Mouse (Mus musculus) telencephalon, adult 2 months (tissue): Measurements from ENCODE around the gene Herc3.
A peak's percentile ranks its signal among the peaks of the same experiment; 100 is the strongest.

ENCODE experiments used
- DNase-seq: peaks from one replicate; pipeline ENCODE4 v3.0.0-alpha.2; 2011; ENCODE audit warnings: low read depth, low spot score

The Herc3 gene

GRCm38 (mm10) chr6:58920735-58921134 lies 89.5 kb downstream of the Herc3 start:
- DNase-seq = no peak

- no peak for DNase-seq
These were observed 90.4 kb downstream of the Herc3 start for GRCm38 (mm10) chr6:58921623-58922022.

GRCm38 (mm10) chr6:58922511-58922910 lies 91.2 kb downstream of the Herc3 start:
- no peak for DNase-seq

- DNase-seq = no peak
These were observed 96.6 kb downstream of the Herc3 start for GRCm38 (mm10) chr6:58927881-58928280.

GRCm38 (mm10) chr6:58929911-58930431 lies 98.7 kb downstream of the Herc3 start:
- peak; percentile 56 for DNase-seq

- no peak for DNase-seq
These were observed 99.9 kb downstream of the Herc3 start for GRCm38 (mm10) chr6:58931149-58931548.

- no peak for DNase-seq
These were observed 101.4 kb downstream of the Herc3 start for GRCm38 (mm10) chr6:58932515-58933188.

- DNase-seq = peak; percentile 98
These were observed 102.1 kb downstream of the Herc3 start for GRCm38 (mm10) chr6:58933189-58933913.

- no peak for DNase-seq
These were observed 102.9 kb downstream of the Herc3 start for GRCm38 (mm10) chr6:58934144-58934543.

GRCm38 (mm10) chr6:58937726-58938125 lies 106.5 kb downstream of the Herc3 start:
- no peak for DNase-seq

- DNase-seq = peak; percentile 82
These were observed 111.0 kb downstream of the Herc3 start for GRCm38 (mm10) chr6:58942276-58942675.

- DNase-seq = no peak
These were observed 112.7 kb downstream of the Herc3 start for GRCm38 (mm10) chr6:58943958-58944357.

- DNase-seq = no peak
These were observed 115.0 kb downstream of the Herc3 start for GRCm38 (mm10) chr6:58946246-58946645.

GRCm38 (mm10) chr6:58946840-58947239 lies 115.6 kb downstream of the Herc3 start:
- peak; percentile 74 for DNase-seq

GRCm38 (mm10) chr6:58950410-58950809 lies 119.1 kb downstream of the Herc3 start:
- DNase-seq = no peak

GRCm38 (mm10) chr6:58951128-58951992 lies 120.1 kb downstream of the Herc3 start:
- DNase-seq = no peak

- no peak for DNase-seq
These were observed 129.3 kb downstream of the Herc3 start for GRCm38 (mm10) chr6:58960523-58960922.

- DNase-seq = no peak
These were observed 131.4 kb downstream of the Herc3 start for GRCm38 (mm10) chr6:58962691-58963090.

- DNase-seq = no peak
These were observed 132.8 kb downstream of the Herc3 start for GRCm38 (mm10) chr6:58964091-58964490.

GRCm38 (mm10) chr6:58964565-58964964 lies 133.3 kb downstream of the Herc3 start:
- no peak for DNase-seq

- no peak for DNase-seq
These were observed 134.0 kb downstream of the Herc3 start for GRCm38 (mm10) chr6:58965071-58965831.
